Mouse (Mus musculus) 3T3-L1 (cell line): ENCODE measurements around the gene Sesn1.
A peak's percentile ranks its signal among the peaks of the same experiment; 100 is the strongest.
"Not testable (repeated sequence)": the region's sequence is repeated elsewhere in the genome, so short reads cannot be mapped to it uniquely, and the experiment has no call there.

Experiments
- DNase-seq: peaks from one replicate; pipeline ENCODE4 v3.0.0-alpha.2; 2015; ENCODE audit warnings: low read depth, low spot score

Gene Sesn1

DNA sequence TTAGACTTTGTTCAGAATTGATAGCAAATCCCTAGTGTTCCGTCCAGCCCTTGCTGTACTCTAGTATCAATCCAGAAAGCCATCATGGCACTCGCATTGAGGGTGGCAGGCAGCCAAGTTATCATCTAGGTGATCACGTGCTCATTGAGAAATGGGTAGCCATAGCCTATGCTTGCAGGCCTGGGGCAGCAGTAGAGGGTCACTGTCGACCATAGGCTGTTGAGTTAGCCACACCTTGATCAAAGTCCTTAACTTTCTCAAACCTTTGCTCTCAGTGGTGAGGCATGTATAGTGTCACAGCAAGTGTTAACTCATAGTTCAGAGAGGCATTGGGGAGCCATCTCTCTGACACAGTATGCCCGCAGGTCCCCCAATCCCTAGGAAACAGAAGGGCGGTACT is 11.4 kb downstream of the Sesn1 start:
- no peak for DNase-seq

DNA sequence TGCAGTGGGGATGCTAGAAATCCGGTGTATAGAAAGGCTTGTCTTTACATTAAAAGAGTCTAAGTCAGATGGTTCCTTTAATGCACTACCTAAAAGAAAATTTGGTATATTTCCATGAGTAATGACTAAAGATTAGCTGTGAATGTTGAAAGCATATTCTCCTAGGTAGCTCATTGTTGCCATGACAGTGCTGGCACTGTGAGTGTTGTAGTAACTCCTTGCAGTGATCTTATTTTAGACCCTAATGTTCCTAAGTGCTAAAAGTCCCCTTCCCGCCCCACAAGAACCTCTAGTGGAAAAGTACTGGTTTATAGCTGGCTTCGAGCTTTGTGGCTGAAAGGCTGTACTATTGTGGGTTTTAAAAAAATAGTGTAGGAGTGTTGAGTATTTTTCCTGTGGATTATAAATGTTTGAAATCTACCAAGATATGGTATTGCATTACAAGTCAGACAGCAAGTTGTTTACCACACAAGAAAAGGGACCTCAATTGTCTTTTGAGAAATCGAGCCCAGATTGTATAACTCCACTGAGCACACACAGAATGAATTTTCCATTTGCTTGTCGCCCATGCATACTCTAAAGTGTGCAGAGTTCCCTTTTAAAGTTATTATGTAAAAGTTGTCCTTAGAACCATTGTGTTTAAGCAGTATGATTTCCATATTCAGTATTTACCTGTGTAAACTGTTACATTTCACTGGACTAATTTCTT is 13.0 kb downstream of the Sesn1 start:
- peak; percentile 75 for DNase-seq

DNA sequence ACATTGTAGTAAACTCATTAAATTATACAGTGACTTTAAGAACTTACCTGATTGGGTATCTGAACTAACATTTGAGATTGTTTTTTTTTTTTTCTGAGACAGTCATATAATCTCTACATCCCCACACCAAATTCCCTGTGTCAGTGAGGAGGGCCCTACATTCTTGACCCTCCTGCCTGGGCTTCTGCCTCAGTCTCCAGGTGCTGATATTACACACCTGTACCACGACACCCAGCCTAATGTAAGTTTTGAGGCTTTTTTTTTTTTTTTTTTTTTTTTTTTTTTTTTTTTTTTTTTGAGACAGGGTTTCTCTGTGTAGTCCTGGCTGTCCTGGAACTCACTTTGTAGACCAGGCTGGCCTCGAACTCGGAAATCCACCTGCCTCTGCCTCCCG is 13.5 kb downstream of the Sesn1 start:
- not testable (repeated sequence) for DNase-seq

DNA sequence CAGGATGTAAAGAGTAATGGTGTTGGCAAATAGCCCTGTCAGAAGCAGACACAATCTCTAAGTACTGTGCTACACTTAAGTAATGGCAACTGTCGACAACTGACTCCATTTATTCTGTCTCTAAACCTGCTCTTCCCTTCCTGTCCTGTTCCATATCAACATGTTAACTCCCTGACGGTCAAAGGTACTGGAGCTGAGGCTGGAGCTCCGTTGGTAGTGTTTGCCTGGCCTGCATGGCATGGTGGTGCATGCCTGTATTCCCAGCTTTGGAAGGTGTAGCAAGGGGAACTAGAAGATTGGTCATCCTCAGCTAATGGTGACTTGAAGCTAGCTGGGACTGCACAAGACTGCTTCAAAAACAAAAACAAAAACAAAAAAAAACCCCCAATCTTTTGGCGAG is 14.2 kb downstream of the Sesn1 start:
- DNase-seq = peak; percentile 14

DNA sequence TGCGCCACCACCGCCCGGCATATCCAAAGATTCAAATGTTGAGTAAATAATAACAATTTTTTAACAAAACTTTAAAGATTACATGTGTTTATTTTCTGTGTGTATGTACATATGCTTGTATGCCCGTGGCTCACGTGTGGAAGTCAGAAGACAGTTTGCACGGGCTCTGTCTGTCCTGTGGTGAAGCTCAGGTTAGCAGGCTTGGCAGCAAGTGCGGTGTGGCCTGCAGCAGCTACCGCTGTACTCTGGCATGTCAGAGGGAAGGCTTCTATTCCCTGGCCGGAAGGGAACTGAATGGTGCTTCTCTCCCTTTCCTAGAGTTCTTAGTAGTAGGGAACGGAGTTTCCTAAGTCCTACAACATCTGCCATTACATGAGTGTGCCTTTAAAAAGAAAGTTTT is 15.3 kb downstream of the Sesn1 start:
- DNase-seq = no peak

DNA sequence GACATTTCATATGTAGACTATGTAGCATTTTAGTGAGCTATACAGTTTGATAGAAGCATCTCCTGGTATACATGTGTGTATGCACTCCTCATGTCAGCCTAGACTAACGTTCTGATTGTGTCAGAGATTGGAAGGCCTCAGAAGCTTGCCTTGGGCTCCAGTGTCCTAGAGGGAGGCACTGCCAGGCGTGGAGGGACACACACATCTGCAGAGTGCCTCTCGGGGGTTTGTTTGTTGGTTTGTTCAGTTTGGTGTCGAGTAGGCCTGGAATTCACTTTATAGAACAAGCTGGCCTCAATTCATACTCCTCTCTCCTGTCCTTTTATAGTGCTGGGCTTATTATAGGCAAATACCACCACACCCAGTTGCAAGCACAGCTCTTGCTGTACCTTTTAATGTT is 16.3 kb downstream of the Sesn1 start:
- no peak for DNase-seq

DNA sequence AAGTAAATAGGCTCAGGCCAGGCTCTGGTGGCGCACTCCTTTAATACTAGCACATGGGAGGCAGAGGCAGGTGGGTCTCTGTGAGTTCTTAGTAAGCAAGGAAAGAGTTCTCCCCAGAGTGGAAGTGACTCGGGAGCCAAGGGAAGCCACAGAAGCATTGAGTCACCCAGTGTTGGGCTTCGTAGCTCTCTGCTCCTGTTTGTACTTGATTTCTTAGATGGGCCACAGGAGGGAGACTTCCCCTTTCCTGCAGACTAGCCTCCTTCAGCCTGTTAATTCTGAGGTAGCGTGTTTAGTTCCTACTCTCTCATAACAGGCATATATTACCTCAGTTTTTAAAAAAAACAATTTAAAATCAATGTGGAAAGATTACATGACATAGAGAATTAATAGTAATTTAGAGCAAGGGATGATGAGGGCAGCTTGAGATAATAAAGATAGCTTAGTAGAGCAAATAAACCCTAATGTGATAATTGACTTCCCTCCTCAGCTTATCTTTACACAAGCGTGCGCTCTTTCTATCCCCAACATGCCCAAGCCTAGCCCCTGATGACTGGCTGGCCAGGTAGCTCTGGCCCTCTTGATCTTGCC is 16.9 kb downstream of the Sesn1 start:
- DNase-seq = peak; percentile 46

DNA sequence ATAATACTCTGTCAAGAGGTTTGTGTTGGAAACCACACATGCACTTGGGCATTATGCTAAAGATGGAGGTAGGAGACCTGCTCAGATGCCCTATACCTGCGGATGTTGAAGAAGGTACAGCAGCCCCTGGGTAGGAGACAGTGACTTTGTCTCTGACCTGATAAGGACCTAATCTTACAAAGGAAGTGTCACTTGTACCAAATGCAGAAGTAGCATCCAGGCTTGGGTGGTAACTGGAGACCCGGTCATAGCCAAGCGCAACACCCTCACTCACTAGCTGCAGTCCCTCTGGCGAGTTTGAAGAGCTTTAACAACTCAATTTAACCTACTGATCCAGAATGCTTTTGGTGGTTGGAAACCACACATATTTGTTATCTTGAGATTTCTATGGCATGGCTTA is 18.0 kb downstream of the Sesn1 start:
- DNase-seq = no peak

DNA sequence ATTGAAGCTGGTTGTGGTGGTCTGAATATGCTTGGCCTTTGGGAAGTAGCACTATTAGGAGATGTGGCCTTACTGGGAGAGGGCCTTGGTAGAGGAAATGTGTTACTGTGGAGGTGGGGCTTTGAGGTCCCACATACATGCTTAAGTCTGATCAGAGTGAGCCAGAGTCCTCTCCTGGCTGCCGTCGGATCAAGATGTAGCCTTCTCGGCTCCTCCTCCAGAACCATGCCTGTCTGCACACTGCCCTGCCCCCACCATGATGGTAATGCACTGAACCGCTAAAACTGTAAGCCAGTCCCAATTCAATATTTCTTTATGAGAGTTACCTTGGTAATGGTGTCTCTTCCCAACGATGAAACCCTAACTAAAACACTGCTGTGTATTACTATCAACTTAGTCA is 19.5 kb downstream of the Sesn1 start:
- DNase-seq = no peak

DNA sequence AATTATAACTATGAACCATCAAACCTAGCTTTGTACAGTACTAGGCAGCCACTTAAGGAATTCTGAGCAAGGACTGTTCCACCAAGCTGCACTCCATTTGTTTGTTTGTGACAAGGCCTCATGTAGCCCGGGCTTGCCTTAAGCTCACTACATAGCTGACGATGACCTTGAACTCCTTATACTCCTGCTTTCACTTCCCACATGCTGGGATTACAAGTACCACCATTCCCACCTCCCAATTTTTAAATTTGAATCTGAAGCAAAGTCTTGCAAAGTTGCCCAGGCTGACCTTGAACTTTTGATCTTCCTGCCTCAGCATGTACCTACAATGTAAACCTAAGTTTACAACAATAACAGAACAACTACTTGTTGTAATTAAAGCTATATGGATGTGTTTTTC is 20.2 kb downstream of the Sesn1 start:
- no peak for DNase-seq

DNA sequence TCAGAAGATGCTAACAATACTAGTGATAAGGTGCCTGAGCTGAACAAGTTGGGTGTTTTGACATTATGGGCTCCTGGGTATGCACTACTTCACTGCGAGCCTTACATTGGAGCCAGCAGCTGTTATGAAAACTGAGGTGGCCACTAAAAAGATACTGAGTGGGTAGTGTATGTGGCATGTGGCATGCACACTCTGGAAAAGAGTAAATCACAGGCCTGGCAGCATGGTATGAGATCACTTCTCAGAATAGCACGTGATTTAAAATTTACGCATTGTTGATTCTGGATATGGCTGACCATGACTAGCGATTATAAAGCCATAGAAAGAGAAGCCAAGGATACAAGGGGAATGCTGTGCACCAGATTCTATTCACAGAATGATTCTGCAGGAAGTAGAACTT is 20.7 kb downstream of the Sesn1 start:
- DNase-seq = peak; percentile 6

DNA sequence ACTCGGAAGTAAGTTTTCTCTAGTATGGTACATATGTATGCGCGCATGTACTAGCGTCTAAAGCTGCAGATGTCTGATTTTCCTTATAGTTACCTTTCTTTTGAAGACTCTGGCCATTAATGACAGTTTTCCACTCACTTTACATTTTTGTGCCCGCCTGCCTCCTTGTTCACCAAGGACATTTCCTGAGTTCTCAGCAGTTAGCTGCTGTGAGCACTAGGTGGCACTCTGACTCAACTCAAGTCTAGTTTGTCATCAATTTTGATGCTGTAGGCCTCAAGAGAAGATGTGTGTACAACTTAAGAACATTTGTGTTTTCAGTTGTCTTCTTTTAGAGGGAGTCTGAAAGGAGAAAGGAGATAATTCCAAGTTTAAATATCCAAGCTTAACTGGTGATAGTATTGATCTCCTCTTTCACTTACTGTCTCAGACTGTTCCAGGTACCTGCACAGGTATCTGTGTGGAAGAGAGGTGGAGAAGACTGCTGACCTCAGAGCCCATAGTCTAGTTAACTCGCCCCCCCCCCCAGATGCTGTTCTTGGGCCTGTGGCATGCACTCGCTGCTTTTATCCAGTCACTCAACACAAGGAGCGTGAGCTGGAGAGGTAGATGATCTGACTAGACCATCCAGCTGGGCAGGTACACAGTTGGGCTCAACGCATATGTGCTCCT is 21.3 kb downstream of the Sesn1 start:
- DNase-seq = peak; percentile 79

DNA sequence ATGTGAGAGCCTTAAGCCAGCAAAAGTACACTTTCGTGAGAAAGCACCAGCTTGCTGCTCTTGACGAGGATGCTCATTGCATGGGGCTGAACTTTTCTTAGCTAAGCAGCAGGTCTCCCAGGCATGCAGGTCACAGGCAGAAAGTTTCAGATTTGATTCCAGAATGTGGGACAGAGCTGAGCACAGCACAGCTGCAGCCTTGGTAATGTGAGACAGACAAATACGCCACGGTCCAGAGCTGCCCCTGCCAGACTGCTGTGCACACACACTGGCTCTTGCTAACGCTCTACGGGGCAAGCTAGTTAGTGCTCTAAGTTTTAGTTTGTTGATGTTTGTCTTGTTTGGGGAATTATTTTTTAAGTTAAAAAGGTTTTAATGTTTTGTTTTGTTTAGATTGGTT is 22.5 kb downstream of the Sesn1 start:
- DNase-seq = no peak

DNA sequence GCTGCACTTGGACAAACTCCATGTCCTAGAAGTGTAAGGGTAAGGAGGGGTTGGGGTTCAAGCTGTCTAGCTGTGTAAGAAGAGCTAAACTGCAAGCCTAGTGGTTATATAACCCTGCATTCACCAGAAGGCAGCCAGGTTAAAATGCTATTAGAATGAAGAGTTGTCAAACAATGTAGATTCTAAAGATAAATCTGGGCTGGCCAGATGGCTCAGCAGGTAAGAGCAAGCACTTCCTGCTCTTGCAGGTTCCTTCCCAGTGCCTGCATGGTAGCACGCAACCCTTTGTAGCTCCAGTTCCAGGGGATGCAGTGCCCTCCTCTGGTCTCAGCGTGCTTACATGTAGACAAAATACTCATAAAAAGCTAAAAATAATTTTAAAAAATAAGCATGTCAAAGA is 24.4 kb downstream of the Sesn1 start:
- DNase-seq = no peak

DNA sequence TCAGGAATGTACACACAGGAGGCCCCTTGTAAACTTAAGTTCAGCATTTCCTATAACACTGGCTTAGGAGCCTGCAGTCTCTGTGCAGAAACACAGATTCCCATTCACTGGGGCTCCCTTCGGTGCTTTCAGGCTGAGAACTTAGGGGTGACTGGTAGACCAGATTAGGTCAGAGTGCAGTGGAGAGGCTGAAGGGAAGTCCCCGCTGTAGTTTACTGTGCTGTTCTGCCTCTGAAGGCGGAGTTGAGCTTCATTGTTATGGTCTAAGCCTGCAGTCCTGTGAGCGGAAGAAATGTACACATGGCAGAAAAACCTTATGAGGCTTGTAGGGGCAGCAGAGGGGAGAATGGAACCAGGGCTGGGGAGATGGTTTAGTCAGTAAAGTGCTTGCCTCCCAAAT is 29.2 kb downstream of the Sesn1 start:
- DNase-seq = no peak

DNA sequence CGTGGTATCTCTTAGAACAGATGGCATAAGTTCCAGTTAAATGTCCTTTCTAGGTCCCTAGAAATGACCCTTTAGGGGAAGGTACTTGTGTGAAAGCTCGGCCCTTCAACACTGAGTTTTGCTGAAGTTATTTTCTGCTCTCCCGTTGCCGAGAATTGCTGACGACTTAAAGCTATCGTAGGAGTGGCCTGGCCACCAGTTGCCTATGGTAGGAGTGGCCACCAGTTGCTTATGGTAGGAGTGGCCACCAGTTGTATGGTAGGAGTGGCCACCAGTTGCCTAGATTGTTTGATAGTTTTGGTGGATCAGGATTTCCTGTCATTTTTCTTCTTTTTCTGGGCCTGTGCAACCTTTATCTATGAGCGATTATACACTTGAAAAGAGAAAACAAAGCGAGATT is 38.0 kb downstream of the Sesn1 start:
- DNase-seq = no peak

DNA sequence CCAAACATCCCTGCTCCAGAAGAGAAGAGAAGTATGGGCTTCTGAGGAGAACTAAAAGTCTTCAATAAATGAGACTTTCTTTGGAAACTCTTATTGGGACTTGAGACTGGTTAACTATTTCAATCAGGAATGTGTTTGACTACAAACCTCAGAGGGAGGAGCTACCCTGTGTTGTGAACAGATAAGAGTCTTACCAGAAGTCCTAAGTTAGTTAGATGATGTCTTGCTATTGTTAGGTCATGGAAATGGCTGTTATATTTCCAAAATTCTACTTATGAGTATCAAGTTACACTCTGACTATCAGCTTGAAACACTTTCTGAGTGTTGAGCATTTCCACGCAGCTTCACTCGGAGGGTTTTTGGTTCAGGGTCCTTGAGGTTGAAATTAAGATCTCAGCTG is 39.0 kb downstream of the Sesn1 start:
- no peak for DNase-seq

DNA sequence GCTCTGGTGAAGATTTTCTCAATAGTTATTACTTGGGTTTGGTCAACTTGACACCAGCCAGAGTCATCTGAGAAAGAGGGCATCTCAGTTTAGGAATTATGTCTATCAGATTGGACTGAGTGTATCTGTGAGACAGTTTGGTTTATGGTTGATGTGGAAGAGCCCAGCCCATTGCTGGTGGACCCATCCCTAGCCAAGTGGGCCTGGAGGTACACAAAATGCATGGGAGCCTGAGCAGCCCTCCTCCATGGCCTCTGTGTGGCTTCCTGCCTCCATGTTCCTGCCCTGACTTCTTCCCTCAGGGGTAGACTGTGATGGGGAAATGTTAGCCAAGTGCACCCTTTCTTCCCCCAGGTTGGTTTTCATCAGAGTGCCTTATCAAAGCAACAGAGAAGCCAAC is 50.1 kb downstream of the Sesn1 start:
- no peak for DNase-seq

DNA sequence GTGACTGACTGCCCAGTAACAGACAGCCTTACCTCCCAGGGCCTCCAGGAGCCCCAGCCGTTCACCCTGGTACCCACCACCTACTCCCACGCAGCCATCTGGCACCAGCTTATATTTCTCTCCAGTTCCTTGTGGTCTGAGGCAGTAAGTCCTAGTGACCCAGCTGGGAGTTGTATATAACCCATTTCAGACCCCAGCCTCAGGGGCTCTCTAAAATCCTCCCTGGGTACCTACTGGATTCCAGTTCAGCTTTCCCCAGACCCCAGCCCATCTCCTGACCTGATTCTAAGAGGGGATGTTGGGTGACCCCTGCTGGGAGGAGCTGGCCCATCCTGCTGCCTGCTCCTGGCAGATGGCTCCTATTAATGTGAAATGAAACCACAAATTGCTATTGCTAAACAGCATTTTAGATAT is 50.5 kb downstream of the Sesn1 start:
- DNase-seq = no peak

DNA sequence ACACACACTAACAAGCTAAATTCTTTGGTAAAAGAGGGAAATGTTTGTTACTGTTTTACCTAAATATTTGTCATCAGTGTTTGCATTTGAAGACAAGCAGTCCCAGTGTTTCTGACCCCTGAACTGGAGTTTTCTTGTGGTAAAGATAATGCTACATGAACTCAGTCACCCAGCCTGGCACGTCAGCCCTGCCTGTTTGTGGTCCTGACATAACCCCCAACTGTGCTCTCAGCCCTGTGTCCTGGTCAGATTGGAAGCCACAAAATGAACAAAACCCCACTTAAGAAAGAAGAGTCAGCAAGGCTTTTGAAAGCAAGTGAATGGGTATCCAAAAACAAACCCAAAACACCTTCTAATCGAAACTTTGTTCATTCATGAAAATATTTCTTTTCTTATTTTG is 53.3 kb downstream of the Sesn1 start:
- DNase-seq = no peak

DNA sequence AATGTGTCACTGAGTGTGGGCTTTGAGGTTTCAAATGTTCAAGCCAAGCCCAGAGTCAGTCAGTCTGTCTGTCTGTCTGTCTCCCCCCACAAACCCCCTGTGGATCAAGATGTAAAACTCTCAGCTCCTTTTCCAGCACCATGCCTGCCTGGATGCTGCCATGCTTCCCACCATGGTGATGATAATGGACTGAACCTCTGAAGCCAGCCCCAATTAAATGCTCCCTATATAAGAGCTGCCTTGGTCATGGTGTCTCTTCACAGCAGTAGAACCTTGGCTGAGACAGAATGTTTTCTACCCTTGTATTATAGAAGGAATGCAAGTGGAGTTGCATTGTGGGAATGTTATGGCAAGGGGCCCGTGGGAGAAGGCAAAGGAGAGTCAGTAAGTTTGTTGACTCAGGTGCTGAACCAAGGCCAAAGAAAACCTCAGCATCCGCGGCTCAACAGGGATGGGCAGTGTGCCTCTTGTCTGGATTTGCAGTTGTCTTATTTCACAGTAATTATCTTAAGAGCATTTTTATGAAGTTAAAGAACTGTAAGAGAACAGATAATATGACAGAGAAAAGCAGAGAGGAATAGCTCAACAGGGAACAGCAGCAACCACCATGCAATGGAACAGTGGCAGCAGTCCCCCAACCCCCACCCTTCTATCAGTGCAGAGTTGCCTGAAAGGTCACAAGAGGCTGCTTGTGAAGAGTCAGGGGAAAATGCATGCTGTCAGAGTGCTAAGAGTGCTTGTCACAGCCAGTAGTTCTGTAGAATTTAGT is 56.5 kb downstream of the Sesn1 start:
- DNase-seq = peak; percentile 95

DNA sequence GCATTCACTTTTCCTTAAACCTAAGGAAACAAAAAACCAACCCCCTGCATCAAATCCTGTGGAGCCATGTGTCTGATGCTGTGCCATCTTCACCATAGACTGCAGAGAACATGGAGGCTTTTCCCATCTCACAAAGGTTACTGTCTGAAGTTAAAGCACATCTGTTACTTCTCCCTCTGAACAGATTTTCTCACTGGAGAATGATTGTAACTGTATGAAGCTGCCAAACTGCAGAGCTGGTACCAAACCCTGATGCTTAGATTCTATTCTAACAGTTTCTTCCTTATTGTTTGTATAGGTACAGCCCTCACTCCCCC is 57.1 kb downstream of the Sesn1 start:
- DNase-seq = no peak

DNA sequence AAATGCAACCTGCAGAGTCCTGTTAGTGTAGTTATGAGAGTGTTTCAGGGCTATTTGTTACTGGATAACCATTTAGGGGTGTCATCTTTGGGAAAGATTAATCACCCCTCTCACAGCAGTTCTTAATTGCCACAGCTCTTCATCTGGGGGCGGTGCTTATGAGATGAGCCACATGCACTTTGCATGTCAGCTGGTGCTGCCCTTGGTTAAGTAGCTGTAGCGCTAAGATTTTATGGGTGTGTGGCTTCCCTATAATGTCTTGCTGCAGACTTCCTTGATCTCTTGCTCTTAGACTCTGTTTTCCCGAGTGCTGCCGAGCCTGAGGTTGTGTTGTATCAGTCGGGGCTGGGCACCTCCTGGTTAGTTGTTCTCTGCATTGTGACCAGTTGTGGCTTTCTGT is 58.2 kb downstream of the Sesn1 start:
- no peak for DNase-seq
